Mouse (Mus musculus) bone marrow macrophage, adult 2 months (primary cell): ENCODE measurements around the gene Babam2.

Source experiments
- CTCF ChIP-seq: IDR thresholded peaks from 2 replicates; pipeline ENCODE4 v1.5.1; 2012; ENCODE audit warnings: low read depth, mild to moderate bottlenecking, low read length, moderate library complexity
- POLR2A ChIP-seq: IDR thresholded peaks from 2 replicates; pipeline ENCODE4 v1.6.1; 2012; ENCODE audit warnings: mild to moderate bottlenecking, low read depth, low read length, borderline replicate concordance

DNA sequence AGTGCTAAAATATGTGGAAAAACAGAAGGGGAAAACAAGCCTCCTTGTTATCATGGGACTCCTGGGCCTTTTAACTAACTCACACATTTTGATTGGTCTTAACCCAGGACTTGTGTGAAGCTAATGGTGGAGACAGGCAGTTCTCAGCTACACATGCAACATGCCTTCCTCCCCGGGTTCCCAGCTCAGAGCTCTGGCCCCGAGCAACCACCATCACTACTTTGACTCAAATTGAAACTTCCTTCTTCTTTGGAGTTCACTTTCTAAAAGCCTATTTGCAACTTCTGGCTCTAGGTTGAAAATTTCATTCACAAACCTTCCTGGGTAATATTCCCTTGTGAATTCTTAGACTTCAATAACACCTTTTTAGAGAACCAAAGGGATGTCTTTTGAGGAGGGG, 315.6 kb downstream of the Babam2 start:
- TF ChIP-seq POLR2A (no peak), CTCF (no peak)
